26 mouse cellular contexts compared by ENCODE assay signal in the genomic region with DNA sequence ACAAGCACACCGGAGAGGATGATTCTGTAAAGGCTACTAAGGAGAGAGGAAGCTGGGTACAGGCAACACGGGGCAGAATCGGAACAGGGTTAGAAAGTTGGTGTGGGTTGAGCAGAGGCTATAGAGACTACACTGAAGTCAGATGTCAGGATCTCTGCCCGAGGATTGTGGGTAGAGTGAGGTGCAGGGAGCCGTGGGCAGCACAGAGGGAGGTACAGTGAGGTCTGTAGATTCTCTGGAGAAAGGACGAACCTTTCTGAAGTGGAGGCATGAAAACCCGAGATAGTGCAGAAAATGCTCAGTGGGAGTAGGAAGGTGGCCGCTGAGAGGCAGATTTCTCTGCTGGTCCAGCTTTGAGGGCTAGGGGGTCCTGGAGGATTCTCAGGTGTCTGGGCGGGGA. TPM values are rescaled to one million over a fixed set of nuclear protein-coding genes. Genes with fewer than 3 reads are reported as not detected.
A peak's percentile ranks its signal among the peaks of the same experiment; 100 is the strongest.
DNase-seq lines count a peak whose midpoint lies in the region; ATAC-seq and TF ChIP-seq lines count a peak whose summit lies in the region.
"Had no signal": no experiment of that assay in that cellular context is flagged by ENCODE, and none has a peak within 500 bp of the region (broad histone marks: within the 10 kb centered on the region; RNA-seq: fewer than 3 reads in every experiment).

No protein-coding gene starts in this region.

- H3K27me3 ChIP-seq in hindbrain, embryonic 10.5 days (ENCODE audit: insufficient read depth, poor library complexity, severe bottlenecking) = peaks cover 100% of the 10 kb centered on the region
- H3K27me3 ChIP-seq in hindbrain, embryonic 12.5 days = peaks cover 93% of the 10 kb centered on the region
- peaks cover 90% of the 10 kb centered on the region for H3K27me3 ChIP-seq in midbrain, embryonic 14.5 days (ENCODE audit: control insufficient read depth, insufficient read depth, low read length)
- peaks cover 78% of the 10 kb centered on the region for H3K27me3 ChIP-seq in midbrain, postnatal 0 days (ENCODE audit: insufficient read depth, low read length)
- peaks cover 100% of the 10 kb centered on the region for H3K27me3 ChIP-seq in embryonic facial prominence, embryonic 10.5 days (replicated peaks; ENCODE audit: low read depth, poor library complexity, severe bottlenecking)
- peaks cover 26% of the 10 kb centered on the region for H3K27me3 ChIP-seq in forebrain, postnatal 0 days (ENCODE audit: insufficient read depth, low read length)

- no peak overlapping the region for H3K4me2 ChIP-seq in hindbrain, embryonic 12.5 days (replicated peaks)
- no peak overlapping the region for H3K4me2 ChIP-seq in midbrain, embryonic 14.5 days (ENCODE audit: low read length)
- H3K4me2 ChIP-seq in midbrain, postnatal 0 days (ENCODE audit: low read depth, low read length, poor library complexity, severe bottlenecking) = no peak overlapping the region
- no peak overlapping the region for H3K4me2 ChIP-seq in forebrain, postnatal 0 days (ENCODE audit: low read depth)
- H3K4me2 ChIP-seq: embryonic facial prominence, embryonic 15.5 days; heart, embryonic 13.5 days; kidney, embryonic 15.5 days; liver, embryonic 13.5 days; lung, embryonic 14.5 days; neural tube, embryonic 13.5 days had no signal

- peaks cover 19% of the 10 kb centered on the region for H3K4me1 ChIP-seq in hindbrain, embryonic 10.5 days (replicated peaks)
- H3K4me1 ChIP-seq in hindbrain, embryonic 12.5 days = peaks cover 14% of the 10 kb centered on the region
- 0 out of 2 replicates have a peak, but pooled peaks cover 4% of the 10 kb centered on the region for H3K4me1 ChIP-seq in midbrain, embryonic 14.5 days (ENCODE audit: control insufficient read depth, insufficient read depth, low read length)
- no peaks in the 10 kb centered on the region for H3K4me1 ChIP-seq in midbrain, postnatal 0 days (ENCODE audit: insufficient read depth, low read length)
- H3K4me1 ChIP-seq in embryonic facial prominence, embryonic 10.5 days = peaks cover 30% of the 10 kb centered on the region
- no peaks in the 10 kb centered on the region for H3K4me1 ChIP-seq in forebrain, postnatal 0 days (ENCODE audit: insufficient read depth)

- no peak overlapping the region for H3K4me3 ChIP-seq in hindbrain, embryonic 10.5 days
- H3K4me3 ChIP-seq in hindbrain, embryonic 12.5 days = no peak overlapping the region
- H3K4me3 ChIP-seq in midbrain, embryonic 14.5 days (replicated peaks; ENCODE audit: low read depth, low read length) = no peak overlapping the region
- no peak overlapping the region for H3K4me3 ChIP-seq in midbrain, postnatal 0 days (ENCODE audit: low read depth, low read length)
- no peak overlapping the region for H3K4me3 ChIP-seq in embryonic facial prominence, embryonic 10.5 days
- no peak overlapping the region for H3K4me3 ChIP-seq in forebrain, postnatal 0 days (ENCODE audit: low read depth, low read length)
- H3K4me3 ChIP-seq: embryonic facial prominence, embryonic 15.5 days; heart, embryonic 13.5 days; kidney, embryonic 15.5 days; liver, embryonic 13.5 days; megakaryocyte, embryonic 14.5 days; neural tube, embryonic 13.5 days had no signal

- ATAC-seq in hindbrain, embryonic 12.5 days (ENCODE audit: low FRiP score) = no peak
- ATAC-seq in midbrain, embryonic 14.5 days (ENCODE audit: low FRiP score, low TSS enrichment) = no peak
- ATAC-seq in midbrain, postnatal 0 days (ENCODE audit: low FRiP score) = no peak
- ATAC-seq in forebrain, postnatal 0 days = no peak
- ATAC-seq: hindbrain, postnatal 0 days had no signal

- WGBS in hindbrain, embryonic 10.5 days = 1% methylated on average over 9 of the region's 9 CpGs
- WGBS in hindbrain, embryonic 12.5 days = 3% methylated on average over 9 of the region's 9 CpGs
- 3% methylated on average over 9 of the region's 9 CpGs for WGBS in midbrain, embryonic 14.5 days
- 5% methylated on average over 9 of the region's 9 CpGs for WGBS in midbrain, postnatal 0 days
- WGBS in embryonic facial prominence, embryonic 10.5 days = 2% methylated on average over 9 of the region's 9 CpGs
- 12% methylated on average over 9 of the region's 9 CpGs for whole genome bisulfite sequencing in forebrain, postnatal 0 days

- H3K27ac ChIP-seq in hindbrain, embryonic 10.5 days = no peak overlapping the region
- no peak overlapping the region for H3K27ac ChIP-seq in hindbrain, embryonic 12.5 days
- no peak overlapping the region for H3K27ac ChIP-seq in midbrain, embryonic 14.5 days (replicated peaks; ENCODE audit: low read depth, low read length)
- no peak overlapping the region for H3K27ac ChIP-seq in midbrain, postnatal 0 days (ENCODE audit: low read depth, low read length)
- no peak overlapping the region for H3K27ac ChIP-seq in embryonic facial prominence, embryonic 10.5 days (replicated peaks)
- H3K27ac ChIP-seq in forebrain, postnatal 0 days (ENCODE audit: low read depth, low read length) = no peak overlapping the region
- H3K27ac ChIP-seq: embryonic facial prominence, embryonic 15.5 days; heart, embryonic 13.5 days; hindbrain, postnatal 0 days; kidney, embryonic 15.5 days; liver, embryonic 13.5 days; neural tube, embryonic 13.5 days had no signal

- peak; percentile 20 for DNase-seq in hindbrain, embryonic 10.5 days (ENCODE audit: low spot score)
- peak; percentile 1 for DNase-seq in midbrain, embryonic 14.5 days
- DNase-seq in midbrain, postnatal 0 days (ENCODE audit: low spot score) = no peak
- peak; percentile 30 for DNase-seq in embryonic facial prominence, embryonic 10.5 days (ENCODE audit: low spot score)
- peak; percentile 21 for DNase-seq in forebrain, postnatal 0 days
- DNase-seq in heart, postnatal 25 days (ENCODE audit: low spot score) = no peak
- DNase-seq in frontal cortex, postnatal 14 days (ENCODE audit: low spot score in 2 of 2) = no peak
- DNase-seq: adrenal gland, postnatal 36 days; cerebellum, adult 11 months; cerebellum, adult 9-11 months; gastrocnemius, postnatal 14 days; heart, adult 18-20 months; heart, postnatal 36 days; kidney, adult 11 months; kidney, postnatal 36 days; liver, embryonic 13.5 days; lung, embryonic 14.5 days; lung, postnatal 36 days had no signal

- no peak for TF ChIP-seq CTCF in midbrain, postnatal 0 days (IDR thresholded peaks at IDR 0.05)
- TF ChIP-seq CTCF in forebrain, postnatal 0 days (IDR thresholded peaks at IDR 0.05; ENCODE audit: low read depth) = no peak

- no peak overlapping the region for H3K9ac ChIP-seq in hindbrain, embryonic 12.5 days
- H3K9ac ChIP-seq in midbrain, embryonic 14.5 days (replicated peaks; ENCODE audit: low read length) = no peak overlapping the region
- H3K9ac ChIP-seq in midbrain, postnatal 0 days (replicated peaks; ENCODE audit: low read length, poor library complexity, severe bottlenecking) = no peak overlapping the region
- no peak overlapping the region for H3K9ac ChIP-seq in forebrain, postnatal 0 days
- H3K9ac ChIP-seq: embryonic facial prominence, embryonic 15.5 days; heart, embryonic 13.5 days; kidney, embryonic 15.5 days; liver, embryonic 13.5 days; lung, embryonic 14.5 days; neural tube, embryonic 13.5 days had no signal

- H3K36me3 ChIP-seq in hindbrain, embryonic 10.5 days = no peaks in the 10 kb centered on the region
- H3K36me3 ChIP-seq in hindbrain, embryonic 12.5 days = no peaks in the 10 kb centered on the region
- H3K36me3 ChIP-seq in midbrain, embryonic 14.5 days (ENCODE audit: control insufficient read depth, insufficient read depth, low read length) = no peaks in the 10 kb centered on the region
- no peaks in the 10 kb centered on the region for H3K36me3 ChIP-seq in midbrain, postnatal 0 days (ENCODE audit: insufficient read depth, low read length)
- H3K36me3 ChIP-seq in embryonic facial prominence, embryonic 10.5 days (replicated peaks) = no peaks in the 10 kb centered on the region
- H3K36me3 ChIP-seq in forebrain, postnatal 0 days (ENCODE audit: insufficient read depth) = no peaks in the 10 kb centered on the region
- H3K36me3 ChIP-seq: embryonic facial prominence, embryonic 15.5 days; heart, embryonic 13.5 days; kidney, embryonic 15.5 days; liver, embryonic 13.5 days; neural tube, embryonic 13.5 days had no signal

- intact Hi-C loops in heart, postnatal 25 days (cut with DNase I) = no loop called here

- H3K9me3 ChIP-seq in hindbrain, embryonic 10.5 days = no peaks in the 10 kb centered on the region
- no peaks in the 10 kb centered on the region for H3K9me3 ChIP-seq in hindbrain, embryonic 12.5 days (replicated peaks)
- no peaks in the 10 kb centered on the region for H3K9me3 ChIP-seq in midbrain, embryonic 14.5 days (ENCODE audit: control insufficient read depth, low read length)
- no peaks in the 10 kb centered on the region for H3K9me3 ChIP-seq in midbrain, postnatal 0 days (ENCODE audit: low read length)
- H3K9me3 ChIP-seq in embryonic facial prominence, embryonic 10.5 days = no peaks in the 10 kb centered on the region
- no peaks in the 10 kb centered on the region for H3K9me3 ChIP-seq in forebrain, postnatal 0 days (ENCODE audit: low read length)
- H3K9me3 ChIP-seq: embryonic facial prominence, embryonic 15.5 days; heart, embryonic 13.5 days; kidney, embryonic 15.5 days; liver, embryonic 13.5 days; megakaryocyte, embryonic 14.5 days; neural tube, embryonic 13.5 days had no signal

RNA-seq across cellular contexts. Expression of a gene that starts 8.4 kb away (rescaled TPM):
- 0.30 and 0.41 TPM in 2 replicates for polyA plus RNA-seq in hindbrain, embryonic 10.5 days (2016; fragmentation: Nextera tagmentation; extraction: Ambion mirVana)
- 0.20 and 0.21 TPM in 2 replicates for polyA plus RNA-seq in hindbrain, embryonic 12.5 days (2016; fragmentation: Nextera tagmentation; extraction: Ambion mirVana)
- polyA plus RNA-seq in midbrain, embryonic 14.5 days (2014; fragmentation: Nextera tagmentation; extraction: Ambion mirVana) = 1.4 TPM in 2 replicates
- total RNA-seq in midbrain, postnatal 0 days (2014; rRNA removed) = 1.4 and 3.7 TPM in 2 replicates
- polyA plus RNA-seq in midbrain, postnatal 0 days (2015; fragmentation: Nextera tagmentation; extraction: Ambion mirVana) = 0.43 and 0.44 TPM in 2 replicates
- 0.75 and 0.87 TPM in 2 replicates for polyA plus RNA-seq in embryonic facial prominence, embryonic 10.5 days (2016; fragmentation: Nextera tagmentation; extraction: Ambion mirVana)
- total RNA-seq in forebrain, postnatal 0 days (2014; rRNA removed) = 6.3 and 7.3 TPM in 2 replicates
- 0.87 and 1.4 TPM in 2 replicates for polyA plus RNA-seq in forebrain, postnatal 0 days (2015; fragmentation: Nextera tagmentation; extraction: Ambion mirVana)
- under 1 TPM in 1 of 2 experiments, not detected in 1; 0.10 TPM for total RNA-seq in heart, postnatal 25 days (2021)
- polyA plus RNA-seq: heart, embryonic 13.5 days; liver, embryonic 13.5 days; thymus, postnatal 0 days had no signal

Comparison
In these comparisons a context has a peak if more than half of its experiments do, and no peak if none do; other contexts are left out.
1. DNase-seq: peak in hindbrain, embryonic 10.5 days (single experiment), midbrain, embryonic 14.5 days (single experiment), embryonic facial prominence, embryonic 10.5 days (single experiment) and forebrain, postnatal 0 days (single experiment); none in midbrain, postnatal 0 days (single experiment), heart, postnatal 25 days (single experiment) and frontal cortex, postnatal 14 days (0 of 2).